Mouse (Mus musculus): ENCODE measurements at regions not wholly inside any gene's neighbourhood (a gene's known extent, or its start where the extent isn't known, plus 50 kb on each side); places are given as distances from the start of the nearest gene placed in this dataset.

DNA sequence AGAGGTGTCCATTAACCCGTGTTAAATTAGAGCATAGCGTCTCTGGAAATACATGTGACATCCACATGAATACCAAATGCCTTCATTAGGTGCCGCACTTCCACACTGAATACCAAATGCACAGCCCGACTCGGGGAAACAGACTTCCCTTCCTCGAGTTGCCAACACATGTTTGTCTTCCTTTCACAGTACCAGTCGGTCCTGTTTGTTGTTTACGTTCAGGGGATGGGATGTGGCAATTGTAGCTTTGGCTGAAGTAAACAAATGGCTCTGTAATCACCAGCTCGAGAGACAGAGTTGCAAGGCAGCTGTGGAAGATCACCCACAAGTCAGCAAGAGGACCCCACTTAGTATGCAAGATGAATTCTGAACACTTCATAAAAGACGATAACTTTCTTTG lies 598.3 kb downstream of the Dhx35 start:
- DNase-seq: peak; percentile 58

DNA sequence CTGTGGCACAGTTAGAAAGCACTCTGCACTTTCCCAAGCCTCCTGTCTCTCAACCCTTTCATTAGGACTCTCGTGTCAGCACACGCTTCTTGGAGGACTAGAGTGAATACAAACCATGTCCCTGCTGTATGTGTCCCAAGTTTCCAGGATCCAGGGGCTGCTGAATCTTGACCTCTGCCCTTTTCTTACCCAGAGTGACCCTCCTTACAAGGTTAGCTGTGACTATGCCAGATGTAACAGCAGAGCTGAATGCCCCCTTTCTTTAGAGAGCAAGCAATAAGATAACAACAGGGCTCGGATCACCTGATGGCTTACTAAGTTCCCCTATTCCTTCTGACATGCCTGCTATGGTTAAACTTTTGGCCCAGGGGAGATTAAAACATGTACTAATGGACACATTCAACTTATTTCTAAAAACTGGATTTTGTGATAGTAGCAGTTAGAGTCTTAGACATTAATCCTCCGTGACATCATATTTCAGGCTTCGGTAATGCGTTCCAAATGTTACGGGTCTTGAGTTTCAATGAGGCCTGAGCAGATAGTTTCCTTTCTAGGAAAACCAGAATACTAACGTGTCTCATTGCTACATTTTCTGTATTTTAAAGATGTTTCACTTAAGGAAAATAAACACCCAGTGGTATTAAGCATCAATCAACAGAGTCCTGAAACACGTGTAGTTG lies 607.0 kb downstream of the Dhx35 start:
- no peak for DNase-seq

DNA sequence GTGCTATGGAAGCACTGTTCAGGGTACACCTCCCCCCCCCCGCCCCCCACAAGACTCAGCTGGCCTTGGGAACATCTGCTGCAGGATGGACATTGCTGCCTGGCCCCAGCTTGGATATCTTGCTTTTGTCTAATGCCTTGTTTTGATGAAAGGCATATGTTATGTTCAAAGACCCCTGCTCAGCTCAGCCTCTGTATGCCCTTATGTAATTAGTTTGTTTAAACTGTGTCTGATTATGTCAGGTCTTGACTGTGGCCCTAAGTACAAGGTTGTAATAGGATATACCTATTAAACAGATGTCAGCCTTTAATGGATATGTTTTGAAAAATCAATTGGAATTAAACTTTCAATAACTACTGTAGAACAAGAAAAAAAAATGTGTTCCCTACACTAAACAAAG lies 610.3 kb downstream of the Dhx35 start:
- no peak for DNase-seq

DNA sequence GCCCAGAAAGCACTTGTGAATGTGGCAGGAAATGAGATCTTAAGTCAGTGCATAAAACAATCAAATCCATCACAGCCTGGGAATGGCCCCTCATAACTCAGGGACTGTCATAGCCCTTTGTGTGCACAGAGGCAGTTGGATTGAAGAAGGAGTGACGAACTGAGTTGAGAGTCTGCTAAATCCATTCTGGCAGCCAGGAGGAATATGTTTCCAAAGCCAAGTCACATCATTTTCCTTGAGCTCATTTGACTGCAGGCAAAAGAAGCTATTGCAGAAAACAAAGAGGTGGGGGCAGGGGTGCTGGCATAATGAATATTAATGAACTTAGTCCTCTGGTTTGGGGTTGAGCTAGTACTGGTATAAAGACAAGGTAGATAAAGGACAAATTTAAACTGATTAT lies 620.0 kb downstream of the Dhx35 start:
- DNase-seq: peak; percentile 28

DNA sequence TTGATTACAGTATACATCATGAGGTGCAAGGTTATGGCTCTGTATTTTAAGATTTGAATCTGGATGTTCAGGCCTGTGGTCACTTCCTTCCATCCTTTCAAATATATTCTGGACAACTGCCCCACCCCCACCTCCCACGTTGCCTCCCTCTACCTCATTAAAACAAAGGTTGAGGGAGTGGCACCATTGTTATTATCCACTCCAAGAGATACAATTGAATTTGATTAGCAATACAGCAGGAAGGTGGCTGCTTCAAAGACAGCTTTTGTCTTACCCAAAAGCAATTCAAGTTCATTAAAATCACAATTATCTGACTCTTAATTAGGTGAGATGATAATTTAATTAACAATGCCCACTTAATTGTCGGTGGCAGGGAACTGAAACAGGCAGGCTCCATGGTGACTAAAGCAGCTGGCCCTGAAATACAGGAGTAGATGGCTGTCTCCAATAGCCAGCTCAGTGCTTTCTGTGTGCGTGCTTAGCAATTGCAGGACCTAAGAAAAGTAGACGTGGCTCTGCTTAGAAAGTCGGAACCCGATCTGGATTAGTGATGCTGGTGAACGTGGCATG lies 623.8 kb downstream of the Dhx35 start:
- DNase-seq: no peak

DNA sequence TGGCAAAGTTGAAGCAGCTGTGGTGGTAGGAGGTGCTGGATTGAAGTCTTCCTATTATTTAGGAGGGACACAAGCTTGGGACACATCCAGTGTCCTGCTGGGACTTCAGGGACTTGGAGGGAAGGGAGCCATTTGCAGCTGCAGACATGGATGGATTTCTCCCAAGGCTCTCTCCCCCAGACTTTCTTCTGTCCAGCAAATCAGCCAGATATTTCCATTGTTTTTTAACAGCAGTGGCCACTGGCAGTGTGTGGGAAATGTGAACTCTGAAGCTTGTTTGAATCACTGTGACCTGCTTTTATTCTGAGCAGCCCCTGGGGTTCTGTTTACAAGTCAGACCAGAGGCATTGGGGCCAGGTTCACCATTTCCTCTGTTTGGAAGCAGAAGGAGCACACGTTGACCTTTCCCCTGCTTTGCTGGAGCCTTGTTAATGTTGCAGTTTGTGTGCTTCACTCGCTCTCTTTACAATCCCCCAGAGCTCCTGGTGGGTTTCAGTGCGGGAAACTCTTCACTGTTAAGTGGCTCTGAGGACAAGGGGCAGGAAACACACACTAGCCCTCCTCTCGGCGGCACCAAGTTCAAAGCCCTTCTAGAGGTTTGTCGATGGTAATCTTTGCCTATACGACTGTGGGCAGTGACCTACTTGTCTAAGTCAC lies 627.8 kb downstream of the Dhx35 start:
- no peak for DNase-seq

DNA sequence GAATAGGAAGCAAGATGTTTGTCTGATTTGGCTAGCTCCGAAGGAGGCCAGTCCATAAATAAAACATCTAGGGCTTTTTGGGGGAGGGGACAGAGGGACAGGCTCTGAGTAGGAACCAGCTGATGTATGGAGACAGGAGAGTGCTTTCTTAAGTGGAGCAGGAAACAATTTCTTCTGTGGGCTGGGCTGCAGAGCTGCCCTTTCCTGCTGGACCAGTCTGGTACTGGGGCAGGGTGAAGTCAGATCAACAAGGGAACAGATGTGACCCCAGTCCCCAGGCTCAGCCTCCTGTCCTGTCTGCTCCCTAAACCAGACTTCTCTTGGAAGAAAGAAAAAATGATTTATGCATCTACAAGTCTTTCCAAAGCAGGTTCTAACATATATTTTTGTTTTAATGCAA lies 633.6 kb downstream of the Dhx35 start:
- no peak for DNase-seq

DNA sequence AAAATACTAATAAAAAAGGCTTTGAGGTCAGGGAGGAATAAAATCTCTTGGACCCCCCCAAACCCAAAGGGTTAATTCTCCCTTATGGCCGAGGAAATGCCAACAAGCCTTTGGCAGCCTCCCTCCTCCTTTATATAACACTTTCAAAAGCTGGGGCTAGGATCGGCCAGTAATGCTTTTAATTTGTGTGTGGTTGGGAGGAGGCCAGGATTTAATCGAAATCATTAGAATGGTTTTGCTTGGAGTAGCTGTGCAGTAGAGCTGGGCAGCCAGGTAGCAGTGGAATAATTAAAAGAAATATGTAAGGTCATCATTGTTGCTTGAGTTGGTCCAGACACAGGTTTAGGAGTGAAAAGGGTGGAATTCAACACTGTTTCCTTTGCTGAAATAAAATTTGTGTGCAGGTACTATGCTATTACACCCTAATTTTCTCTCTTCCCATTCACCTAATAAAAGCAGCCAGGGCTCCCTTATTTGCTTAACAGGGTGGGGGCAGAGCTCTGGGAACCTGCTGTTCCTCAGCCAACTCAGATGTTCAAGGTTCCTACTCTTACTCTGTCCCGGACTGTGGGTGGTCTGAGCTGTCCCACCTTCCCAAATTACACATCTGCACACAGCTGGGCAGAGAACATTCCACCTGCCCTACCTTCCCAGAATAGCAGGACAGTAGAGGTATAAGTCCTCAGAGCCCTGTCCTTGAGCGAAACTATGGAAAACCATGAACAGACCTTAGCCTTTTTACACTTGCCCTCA lies 636.1 kb downstream of the Dhx35 start:
- no peak for DNase-seq

DNA sequence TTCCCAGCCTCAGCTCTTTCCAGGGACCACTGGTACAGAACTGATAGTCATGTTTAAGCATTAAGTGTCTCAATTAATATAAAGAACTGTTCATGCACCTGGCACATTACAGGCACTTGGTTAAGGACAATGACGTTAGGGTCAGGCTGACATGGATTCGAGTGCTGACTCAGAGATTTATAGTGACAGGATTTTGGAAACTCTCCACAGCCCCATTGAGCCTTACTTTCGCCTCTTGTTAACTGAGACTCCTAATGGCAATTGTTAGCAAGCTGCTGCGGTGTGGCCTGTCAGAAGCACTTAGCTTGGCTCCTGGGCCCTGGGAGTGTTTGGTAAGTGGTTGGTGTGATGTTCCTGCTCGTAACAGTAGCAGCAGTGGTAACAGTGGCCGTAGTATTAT lies 644.4 kb downstream of the Dhx35 start:
- DNase-seq: no peak

DNA sequence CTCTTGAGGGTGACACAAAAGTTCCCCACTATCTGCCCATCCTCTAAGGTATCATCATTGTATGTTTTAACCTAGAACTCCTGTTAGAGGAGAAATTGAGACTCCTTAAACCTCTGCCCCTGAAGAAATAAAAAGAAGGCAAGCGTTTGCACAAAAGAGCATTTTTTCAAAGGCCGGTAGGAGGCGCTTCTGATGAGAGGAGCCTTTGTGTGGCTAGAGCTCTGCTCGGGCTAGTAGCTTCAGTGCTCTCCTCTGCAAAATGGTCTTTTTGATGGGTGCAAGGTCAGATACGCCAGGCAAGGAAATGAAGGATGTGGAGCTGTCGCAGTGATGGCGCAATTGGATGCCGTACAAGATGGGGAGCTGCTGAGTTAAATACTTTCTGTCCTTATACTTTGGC lies 649.0 kb downstream of the Dhx35 start:
- peak; percentile 31 for DNase-seq

DNA sequence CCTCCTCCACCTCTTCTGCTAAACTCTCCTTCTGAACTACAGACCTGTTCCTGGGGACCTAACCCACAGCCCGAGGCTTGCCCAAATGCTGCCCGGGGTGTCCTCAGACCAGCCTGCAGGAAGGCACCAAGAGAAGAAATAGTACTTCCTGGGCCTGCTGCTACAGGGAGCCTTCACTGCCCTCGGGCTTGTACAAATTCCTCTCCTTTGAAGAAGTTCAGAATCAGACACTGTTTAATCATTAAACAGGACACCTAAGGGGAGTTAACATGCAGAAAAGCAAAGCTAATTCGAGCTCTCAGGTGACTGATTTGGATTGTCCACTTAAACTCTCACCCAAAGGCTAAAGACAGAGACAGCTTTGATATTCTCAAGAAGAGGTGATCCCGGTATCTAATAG lies 651.8 kb downstream of the Dhx35 start:
- DNase-seq: no peak

DNA sequence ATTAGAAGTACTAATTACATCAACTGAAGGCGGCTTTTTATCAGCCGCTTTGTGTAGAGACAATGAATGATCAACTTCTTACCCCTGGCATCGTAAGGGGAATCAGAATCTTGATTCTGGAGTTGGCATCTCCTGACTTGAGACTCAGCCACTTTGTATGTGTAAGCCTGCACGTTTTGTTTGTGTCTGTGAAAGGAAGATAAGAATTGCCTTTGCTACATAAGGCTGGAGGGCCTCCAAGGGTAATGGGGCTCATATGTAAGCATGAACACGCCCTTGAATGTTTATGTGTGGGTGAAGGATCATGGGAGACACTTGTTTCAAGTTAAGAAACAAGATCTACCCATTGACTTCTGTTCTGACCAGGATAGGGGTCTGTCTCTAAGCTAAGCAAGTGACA lies 652.3 kb downstream of the Dhx35 start:
- DNase-seq: peak; percentile 68

DNA sequence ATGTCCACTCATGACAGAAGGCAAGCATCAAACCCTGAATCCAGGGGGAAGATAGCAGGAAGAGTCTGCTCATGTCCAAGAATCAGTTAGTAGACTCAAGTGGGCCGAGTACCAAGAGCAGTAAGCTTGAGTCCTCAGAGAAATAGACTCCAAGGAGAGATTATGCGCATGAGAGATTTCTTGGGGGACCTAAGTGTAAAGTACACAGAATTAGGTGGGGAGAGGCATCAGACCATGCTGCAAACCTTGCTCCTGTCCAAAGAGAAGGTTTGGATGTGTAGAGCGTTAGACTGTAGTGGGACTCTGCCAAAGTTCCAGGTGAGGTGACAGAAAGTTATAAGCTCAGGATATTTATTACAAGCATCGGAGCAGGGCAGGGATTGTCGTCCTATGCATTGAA lies 654.4 kb downstream of the Dhx35 start:
- DNase-seq: no peak

DNA sequence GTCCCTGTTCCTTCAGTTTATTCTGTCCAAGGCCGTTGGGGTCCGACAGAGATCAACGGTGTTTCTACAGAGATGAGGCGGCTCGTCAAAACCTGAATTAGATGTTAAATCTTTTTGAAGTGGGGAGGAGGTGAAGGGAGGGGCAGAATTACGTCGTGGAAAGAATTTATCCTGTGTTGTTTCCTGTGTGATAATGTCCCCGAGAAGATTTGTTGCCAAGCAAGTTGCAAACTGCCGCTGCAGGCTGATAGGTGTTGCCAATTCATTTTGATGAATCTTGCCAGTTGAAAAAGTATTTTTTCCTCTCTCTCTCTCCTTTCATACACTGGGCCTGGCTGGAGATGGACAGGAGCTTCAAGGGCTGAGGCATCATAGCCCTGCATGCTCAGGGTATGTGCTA lies 656.8 kb downstream of the Dhx35 start:
- peak; percentile 6 for DNase-seq

DNA sequence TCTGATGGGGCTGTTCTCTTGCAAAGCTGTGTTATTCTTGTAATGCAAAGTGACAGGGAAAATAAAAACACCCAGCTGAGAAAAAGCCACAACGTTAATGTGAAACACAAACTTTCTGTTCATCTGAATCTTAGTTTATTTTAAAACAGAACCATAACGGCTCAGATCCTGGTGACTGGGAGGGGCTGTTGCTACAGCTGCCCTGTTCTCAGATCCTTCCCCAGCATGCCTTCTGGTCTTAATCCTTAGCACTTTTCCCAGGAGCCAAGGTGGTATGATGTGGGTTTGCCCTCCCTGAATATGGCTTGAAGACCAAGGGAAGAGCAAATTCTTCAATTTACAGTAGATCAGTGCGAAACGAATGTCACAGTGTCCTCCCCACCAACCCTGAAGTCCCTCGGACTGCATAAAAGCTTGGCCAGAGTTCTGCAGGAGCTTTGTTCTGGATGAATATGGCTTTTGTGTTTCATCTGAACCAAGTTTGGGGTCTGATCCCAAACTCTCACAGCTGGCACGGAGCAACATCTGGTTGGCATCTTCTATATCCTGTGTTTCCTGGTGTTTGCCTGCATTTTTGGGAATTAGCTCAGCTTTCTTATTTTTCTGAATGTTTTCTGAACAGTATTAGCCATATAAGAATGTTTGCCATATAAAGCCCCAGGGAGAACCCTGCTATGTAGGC lies 686.9 kb downstream of the Dhx35 start:
- no peak for DNase-seq

DNA sequence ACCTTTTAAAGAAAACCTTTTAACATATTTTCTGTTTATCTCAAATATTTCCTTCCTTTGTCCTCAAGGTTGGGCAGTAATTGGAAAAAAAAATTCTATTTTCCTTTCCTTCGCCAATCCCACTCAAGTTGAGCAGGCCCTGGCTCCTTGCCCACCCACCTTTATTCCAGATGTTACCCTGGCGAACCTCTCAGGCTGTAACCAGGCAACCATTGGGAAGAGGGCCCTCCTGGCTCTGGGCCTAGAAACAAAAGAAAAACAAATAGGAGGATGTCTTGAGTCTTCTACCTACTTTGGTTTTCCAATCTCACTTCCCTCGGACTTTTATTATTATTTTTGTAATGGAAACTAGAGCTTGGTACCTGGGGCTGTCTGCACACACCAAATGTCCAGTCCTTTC lies 696.5 kb downstream of the Dhx35 start:
- DNase-seq: no peak

DNA sequence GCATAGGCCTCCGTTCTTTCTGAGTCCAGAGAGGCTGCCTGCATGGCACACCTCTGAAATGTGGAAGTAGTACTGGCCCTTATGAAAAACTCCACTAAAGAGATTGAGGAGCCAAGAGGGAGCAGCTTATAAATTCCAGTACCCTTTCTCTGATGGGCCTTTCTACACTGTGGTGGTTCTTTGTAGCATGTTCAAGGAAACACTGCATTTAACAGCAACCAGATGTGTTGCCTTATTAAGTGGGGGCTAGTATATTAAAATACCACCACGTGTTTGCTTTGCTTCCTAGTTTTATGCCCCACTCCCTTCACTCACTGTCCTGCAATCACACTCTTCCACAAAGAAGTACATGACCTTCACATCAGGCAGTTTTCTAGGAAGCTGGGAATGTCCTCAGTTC lies 704.1 kb downstream of the Dhx35 start:
- DNase-seq: no peak

DNA sequence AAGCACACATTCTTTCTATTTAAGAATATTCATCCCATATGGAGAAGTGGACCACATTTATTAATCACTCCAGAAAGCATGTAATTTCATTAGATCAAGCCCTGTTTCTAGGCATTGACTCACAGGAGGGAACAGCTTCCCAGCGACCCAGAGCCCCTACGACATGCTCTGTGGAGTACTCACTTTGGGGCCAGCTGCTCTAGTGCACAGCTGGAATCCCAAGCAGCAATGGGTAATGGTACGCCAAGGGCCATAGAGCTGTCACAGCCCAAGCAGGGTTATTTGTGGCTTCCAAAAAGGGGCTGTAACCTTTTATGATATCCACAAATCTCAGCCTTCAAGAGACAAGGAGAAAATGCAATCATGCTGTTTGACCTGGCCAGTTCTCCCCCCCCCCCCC lies 706.4 kb downstream of the Dhx35 start:
- DNase-seq: no peak

DNA sequence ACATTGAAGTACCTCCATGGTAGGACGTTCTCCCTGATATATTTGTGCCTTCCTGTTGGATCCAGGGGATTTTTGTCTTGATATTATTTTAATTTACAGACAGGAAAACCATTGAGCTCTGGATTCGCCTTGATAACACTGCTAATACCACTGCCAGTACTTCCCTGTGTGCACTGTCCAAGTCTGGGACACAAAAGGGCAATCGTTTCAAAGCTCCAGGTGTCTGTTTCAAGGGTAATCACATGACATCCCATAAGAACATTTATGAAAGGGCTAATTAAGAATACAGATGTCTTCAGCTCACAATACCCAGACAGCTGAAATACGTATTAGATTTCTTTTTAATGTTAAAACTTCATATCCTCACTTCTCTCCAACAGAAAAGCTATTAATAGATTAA lies 724.5 kb downstream of the Dhx35 start:
- DNase-seq: no peak

DNA sequence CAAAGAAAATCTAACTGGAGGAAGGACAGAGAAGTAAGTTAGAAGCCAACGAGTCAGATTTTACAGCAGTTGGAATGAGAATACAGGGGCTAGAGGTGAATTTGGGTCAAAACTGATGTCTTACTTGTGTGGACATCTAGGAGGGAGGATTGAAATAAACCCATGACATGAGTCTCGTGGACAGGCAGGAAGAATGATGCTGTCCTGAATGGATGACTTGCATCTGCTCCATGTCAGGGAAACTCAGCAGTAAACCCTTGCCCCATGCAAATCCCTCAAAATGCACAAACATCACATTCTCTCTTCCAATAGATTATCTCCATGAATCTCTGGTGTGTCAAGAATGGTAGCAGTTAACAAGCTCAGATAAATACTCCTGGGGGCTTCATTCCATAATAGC lies 729.1 kb downstream of the Dhx35 start:
- no peak for DNase-seq

DNA sequence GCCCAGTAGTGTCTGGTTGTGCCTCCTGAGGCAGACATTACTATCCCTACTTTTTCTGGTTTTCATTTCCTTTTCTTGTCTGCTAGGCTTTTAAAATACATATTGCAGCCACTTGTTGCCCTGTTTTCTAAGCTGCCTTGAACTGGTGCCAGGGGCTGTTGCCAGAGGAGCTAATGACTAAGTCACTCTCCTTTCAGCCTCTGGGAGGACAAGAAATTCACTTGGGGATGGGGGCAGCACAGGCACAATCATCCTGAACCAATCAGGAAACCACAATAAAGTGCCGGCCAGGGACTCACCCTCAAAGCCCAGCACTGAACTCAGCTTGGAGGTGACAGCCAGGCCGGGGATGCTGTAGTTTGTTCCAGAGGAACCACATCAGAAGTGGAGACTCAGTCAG lies 740.3 kb downstream of the Dhx35 start:
- peak; percentile 62 for DNase-seq

DNA sequence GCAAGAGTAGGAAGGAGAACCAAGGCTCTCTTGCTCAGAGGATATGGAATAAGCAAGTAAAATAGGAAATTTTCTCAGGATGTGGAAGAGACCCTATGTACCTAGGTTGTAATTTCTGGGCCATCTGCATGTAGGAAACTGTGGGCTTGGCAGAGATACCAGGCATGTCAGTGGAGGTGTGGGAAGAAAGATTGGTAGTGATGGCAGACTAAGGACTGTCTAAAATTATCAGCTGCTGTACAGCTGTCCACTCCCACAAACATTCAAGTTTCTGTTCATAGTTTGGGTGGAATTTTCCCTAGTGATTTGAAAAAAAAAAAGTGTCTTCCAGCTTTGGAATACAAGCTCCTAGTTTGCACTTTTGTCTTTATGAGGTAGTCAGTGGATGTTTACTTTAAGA lies 744.7 kb downstream of the Dhx35 start:
- no peak for DNase-seq

DNA sequence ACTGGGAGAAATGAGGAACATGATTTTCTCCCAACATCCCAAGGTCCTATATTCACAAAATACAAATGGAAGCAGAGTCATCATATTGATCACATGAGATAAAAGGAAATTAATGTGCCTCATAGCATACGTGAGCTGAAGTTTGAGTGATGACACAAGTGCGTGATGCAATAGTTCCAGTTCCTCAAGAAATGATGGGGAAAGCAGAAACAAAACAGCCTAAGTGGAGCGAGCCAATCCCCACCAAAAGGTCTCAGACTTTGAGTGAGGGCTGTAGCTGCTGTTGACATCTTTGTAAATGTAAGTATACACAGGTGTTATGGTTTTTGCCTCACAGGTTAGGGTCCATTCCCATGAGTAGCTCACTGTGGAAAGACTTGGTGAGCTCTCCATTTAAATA lies 763.0 kb downstream of the Dhx35 start:
- DNase-seq: no peak
